Mouse (Mus musculus): Measurements from ENCODE around the gene Ubr4.
"Not testable (repeated sequence)": the region's sequence is repeated elsewhere in the genome, so short reads cannot be mapped to it uniquely, and the experiment has no call there.

Ubr4 gene

GRCm38 (mm10) chr4:139352832-139353231 lies 423 bp downstream of the Ubr4 start:
- no peak for DNase-seq (ENCODE audit: extremely low spot score, low read depth, low spot score)

GRCm38 (mm10) chr4:139357211-139357610 lies 4.8 kb downstream of the Ubr4 start:
- no peak for DNase-seq (ENCODE audit: extremely low spot score, low read depth, low spot score)

- no peak for DNase-seq (ENCODE audit: extremely low spot score, low read depth, low spot score)
Observed at GRCm38 (mm10) chr4:139360761-139361548, 8.5 kb downstream of the Ubr4 start.

- DNase-seq (ENCODE audit: extremely low spot score, low read depth, low spot score) = no peak
Observed at GRCm38 (mm10) chr4:139367336-139367735, 14.9 kb downstream of the Ubr4 start.

- DNase-seq (ENCODE audit: extremely low spot score, low read depth, low spot score) = no peak
Observed at GRCm38 (mm10) chr4:139368038-139368437, 15.6 kb downstream of the Ubr4 start.

GRCm38 (mm10) chr4:139373130-139373529 lies 20.7 kb downstream of the Ubr4 start:
- no peak for DNase-seq (ENCODE audit: extremely low spot score, low read depth, low spot score)

GRCm38 (mm10) chr4:139373531-139373930 lies 21.1 kb downstream of the Ubr4 start:
- DNase-seq (ENCODE audit: extremely low spot score, low read depth, low spot score) = no peak

GRCm38 (mm10) chr4:139379719-139380118 lies 27.3 kb downstream of the Ubr4 start:
- no peak for DNase-seq (ENCODE audit: extremely low spot score, low read depth, low spot score)

GRCm38 (mm10) chr4:139380207-139380748 lies 27.9 kb downstream of the Ubr4 start:
- DNase-seq (ENCODE audit: extremely low spot score, low read depth, low spot score) = peak; percentile 99

GRCm38 (mm10) chr4:139380775-139381451 lies 28.5 kb downstream of the Ubr4 start:
- no peak for DNase-seq (ENCODE audit: extremely low spot score, low read depth, low spot score)

GRCm38 (mm10) chr4:139381452-139381845 lies 29.0 kb downstream of the Ubr4 start:
- no peak for DNase-seq (ENCODE audit: extremely low spot score, low read depth, low spot score)

GRCm38 (mm10) chr4:139382231-139382630 lies 29.8 kb downstream of the Ubr4 start:
- no peak for DNase-seq (ENCODE audit: extremely low spot score, low read depth, low spot score)

GRCm38 (mm10) chr4:139385841-139386240 lies 33.4 kb downstream of the Ubr4 start:
- DNase-seq (ENCODE audit: extremely low spot score, low read depth, low spot score) = not testable (repeated sequence)

- DNase-seq (ENCODE audit: extremely low spot score, low read depth, low spot score) = no peak
Observed at GRCm38 (mm10) chr4:139386869-139387319, 34.5 kb downstream of the Ubr4 start.

- DNase-seq (ENCODE audit: extremely low spot score, low read depth, low spot score) = no peak
Observed at GRCm38 (mm10) chr4:139389557-139389956, 37.1 kb downstream of the Ubr4 start.

GRCm38 (mm10) chr4:139395431-139395830 lies 43.0 kb downstream of the Ubr4 start:
- no peak for DNase-seq (ENCODE audit: extremely low spot score, low read depth, low spot score)

GRCm38 (mm10) chr4:139400487-139400886 lies 48.1 kb downstream of the Ubr4 start:
- DNase-seq (ENCODE audit: extremely low spot score, low read depth, low spot score) = no peak

- DNase-seq (ENCODE audit: extremely low spot score, low read depth, low spot score) = no peak
Observed at GRCm38 (mm10) chr4:139403214-139403613, 50.8 kb downstream of the Ubr4 start.

GRCm38 (mm10) chr4:139411351-139411750 lies 58.9 kb downstream of the Ubr4 start:
- no peak for DNase-seq (ENCODE audit: extremely low spot score, low read depth, low spot score)

GRCm38 (mm10) chr4:139417868-139418267 lies 65.5 kb downstream of the Ubr4 start:
- no peak for DNase-seq (ENCODE audit: extremely low spot score, low read depth, low spot score)

GRCm38 (mm10) chr4:139421621-139422020 lies 69.2 kb downstream of the Ubr4 start:
- DNase-seq (ENCODE audit: extremely low spot score, low read depth, low spot score) = no peak

- no peak for DNase-seq (ENCODE audit: extremely low spot score, low read depth, low spot score)
Observed at GRCm38 (mm10) chr4:139422409-139422808, 70.0 kb downstream of the Ubr4 start.
